8 mouse cellular contexts compared by ENCODE assay signal in the genomic region with DNA sequence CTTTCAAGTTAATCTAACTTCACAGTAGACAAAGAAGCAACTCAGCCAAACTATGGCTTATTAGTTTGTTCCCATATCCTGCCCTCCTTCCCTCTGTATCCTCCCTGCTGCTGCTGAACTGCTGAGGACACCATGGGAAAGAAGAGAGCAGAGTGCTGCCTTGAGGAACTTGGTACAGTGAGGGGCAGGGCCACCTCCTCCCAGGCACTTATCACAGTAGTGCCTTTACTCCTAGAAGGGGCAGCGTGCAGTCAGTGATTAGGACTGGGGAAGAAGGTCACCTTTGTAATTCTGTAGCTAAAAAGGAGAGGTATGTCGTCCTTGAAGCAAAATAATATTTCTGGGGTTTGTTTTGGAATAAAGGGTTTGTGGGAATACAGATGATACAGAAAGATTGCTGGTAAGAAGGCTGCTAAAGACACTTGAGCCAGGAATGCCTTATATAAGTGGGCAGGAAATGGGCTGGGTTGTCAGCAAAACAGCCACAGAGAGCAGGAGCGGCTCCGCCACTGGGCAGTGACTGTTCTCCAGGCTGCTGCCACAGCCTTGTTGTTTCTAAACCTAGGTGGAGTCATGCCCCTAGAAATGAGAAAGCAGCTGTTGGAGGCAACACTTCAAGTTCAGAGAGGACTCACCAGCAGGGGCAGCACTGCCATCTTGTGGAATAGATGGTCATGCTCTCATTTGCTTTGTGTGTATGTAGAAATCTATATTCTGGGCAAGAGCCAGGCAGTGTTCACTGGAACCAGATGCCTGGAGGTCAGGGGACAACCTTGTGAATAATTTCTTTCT. TPM values are rescaled to one million over a fixed set of nuclear protein-coding genes. Genes with fewer than 3 reads are reported as not detected.
DNase-seq lines count a peak whose midpoint lies in the region; ATAC-seq and TF ChIP-seq lines count a peak whose summit lies in the region.

No protein-coding gene starts in this region.

- H3K4me1 ChIP-seq in embryonic facial prominence, embryonic 13.5 days: peaks cover 8% of the 10 kb centered on the region; the same call in 1 of the 2 replicates
- H3K4me1 ChIP-seq in limb, embryonic 10.5 days: peaks cover 6% of the 10 kb centered on the region; the same call in 1 of the 2 replicates
- H3K4me1 ChIP-seq in midbrain, embryonic 12.5 days: no peaks in the 10 kb centered on the region
- no peaks in the 10 kb centered on the region for H3K4me1 ChIP-seq in small intestine, adult 2 months (ENCODE audit: control insufficient read depth, insufficient read depth, insufficient read length, low read length)

- WGBS in embryonic facial prominence, embryonic 13.5 days: 45% methylated on average over 4 of the region's 4 CpGs
- WGBS in limb, embryonic 10.5 days: 68% methylated on average over 4 of the region's 4 CpGs
- 81% methylated on average over 4 of the region's 4 CpGs for WGBS in midbrain, embryonic 12.5 days
- 45% methylated on average over 4 of the region's 4 CpGs for WGBS in small intestine, adult 2 months

- DNase-seq in 3134 (ENCODE audit: extremely low read depth, insufficient read length, low spot score): peak; percentile 79
- DNase-seq in adrenal gland, postnatal 25 days: peak; percentile 73
- DNase-seq in heart, adult 18-20 months: peak; percentile 91 to 92
- DNase-seq in kidney, adult 18-20 months: peak; percentile 87
- peak; percentile 75 for DNase-seq in limb, embryonic 10.5 days (ENCODE audit: low spot score)

- no peak overlapping the region for H3K4me2 ChIP-seq in embryonic facial prominence, embryonic 13.5 days
- no peak overlapping the region for H3K4me2 ChIP-seq in midbrain, embryonic 12.5 days (replicated peaks)

- H3K4me3 ChIP-seq in embryonic facial prominence, embryonic 13.5 days: no peak overlapping the region
- no peak overlapping the region for H3K4me3 ChIP-seq in limb, embryonic 10.5 days
- no peak overlapping the region for H3K4me3 ChIP-seq in midbrain, embryonic 12.5 days
- no peak overlapping the region for H3K4me3 ChIP-seq in small intestine, adult 2 months (ENCODE audit: low read depth, low read length)

- no peak for ATAC-seq in embryonic facial prominence, embryonic 13.5 days (ENCODE audit: insufficient number of reproducible peaks, insufficient read depth, low FRiP score, low TSS enrichment, low read depth)
- ATAC-seq in midbrain, embryonic 12.5 days (ENCODE audit: low FRiP score, low read depth): no peak

- TF ChIP-seq POLR2A in small intestine, adult 2 months (IDR thresholded peaks at IDR 0.05; ENCODE audit: low read depth, low read length): no peak

- no peaks in the 10 kb centered on the region for H3K9me3 ChIP-seq in embryonic facial prominence, embryonic 13.5 days
- H3K9me3 ChIP-seq in limb, embryonic 10.5 days (replicated peaks): no peaks in the 10 kb centered on the region
- H3K9me3 ChIP-seq in midbrain, embryonic 12.5 days: no peaks in the 10 kb centered on the region

- no peaks in the 10 kb centered on the region for H3K27me3 ChIP-seq in embryonic facial prominence, embryonic 13.5 days
- H3K27me3 ChIP-seq in limb, embryonic 10.5 days (ENCODE audit: low read depth, poor library complexity, severe bottlenecking): no peaks in the 10 kb centered on the region
- H3K27me3 ChIP-seq in midbrain, embryonic 12.5 days: no peaks in the 10 kb centered on the region
- no peaks in the 10 kb centered on the region for H3K27me3 ChIP-seq in small intestine, adult 2 months (ENCODE audit: control insufficient read depth, insufficient read depth, low read length)

- H3K27ac ChIP-seq in embryonic facial prominence, embryonic 13.5 days: peak overlapping the region; percentile 66
- H3K27ac ChIP-seq in limb, embryonic 10.5 days: no peak overlapping the region
- 0 out of 2 replicates have a peak overlapping the region, but pooled peaks have one; percentile 15 for H3K27ac ChIP-seq in midbrain, embryonic 12.5 days (replicated peaks)
- H3K27ac ChIP-seq in small intestine, adult 2 months (ENCODE audit: insufficient read depth, low read depth, low read length): peak overlapping the region; percentile 61; the same call in 1 of the 2 replicates

- H3K9ac ChIP-seq in embryonic facial prominence, embryonic 13.5 days: no peak overlapping the region
- no peak overlapping the region for H3K9ac ChIP-seq in midbrain, embryonic 12.5 days (replicated peaks)

- H3K36me3 ChIP-seq in embryonic facial prominence, embryonic 13.5 days: peaks cover 53% of the 10 kb centered on the region
- H3K36me3 ChIP-seq in limb, embryonic 10.5 days: peaks cover 68% of the 10 kb centered on the region
- H3K36me3 ChIP-seq in midbrain, embryonic 12.5 days: peaks cover 38% of the 10 kb centered on the region
- peaks cover 6% of the 10 kb centered on the region for H3K36me3 ChIP-seq in small intestine, adult 2 months (ENCODE audit: control insufficient read depth, insufficient read depth, low read length)

- peak; percentile 68; the same call in 1 of the 2 replicates for TF ChIP-seq CTCF in small intestine, adult 2 months (IDR thresholded peaks at IDR 0.05; ENCODE audit: extremely low read depth, insufficient read length, insufficient replicate concordance, low read depth, low read length)

RNA-seq across cellular contexts. Expression of a gene that starts 33.7 kb away (rescaled TPM):
- 2.5 and 3.6 TPM in 2 replicates for total RNA-seq in adrenal gland, postnatal 25 days (2021)
- 5.0 and 5.2 TPM in 2 replicates for polyA plus RNA-seq in embryonic facial prominence, embryonic 13.5 days (2015; fragmentation: Nextera tagmentation; extraction: Ambion mirVana)
- total RNA-seq in heart, adult 18-20 months (2021): under 1 TPM; 0.62 to 0.69 TPM
- polyA plus RNA-seq in limb, embryonic 10.5 days (2016; fragmentation: Nextera tagmentation; extraction: Ambion mirVana): 2.6 TPM in 2 replicates
- polyA plus RNA-seq in midbrain, embryonic 12.5 days (2016; fragmentation: Nextera tagmentation; extraction: Ambion mirVana): 5.9 and 6.3 TPM in 2 replicates
- polyA plus RNA-seq in small intestine, adult 2 months (2012; rRNA removed): 0.19 and 0.48 TPM in 2 replicates

RNA-seq across cellular contexts. Expression of a gene that starts 34.1 kb away (rescaled TPM):
- total RNA-seq in adrenal gland, postnatal 25 days (2021): 102 and 123 TPM in 2 replicates
- 70.4 and 88.4 TPM in 2 replicates for polyA plus RNA-seq in embryonic facial prominence, embryonic 13.5 days (2015; fragmentation: Nextera tagmentation; extraction: Ambion mirVana)
- 10 to 100 TPM; 80.0 to 86.3 TPM for total RNA-seq in heart, adult 18-20 months (2021)
- polyA plus RNA-seq in limb, embryonic 10.5 days (2016; fragmentation: Nextera tagmentation; extraction: Ambion mirVana): 53.3 and 61.0 TPM in 2 replicates
- polyA plus RNA-seq in midbrain, embryonic 12.5 days (2016; fragmentation: Nextera tagmentation; extraction: Ambion mirVana): 119 and 122 TPM in 2 replicates
- polyA plus RNA-seq in small intestine, adult 2 months (2012; rRNA removed): 234 and 518 TPM in 2 replicates
